Mouse (Mus musculus) cerebellum, adult 2 months (tissue): ENCODE data around the gene Ppp1r1c. TPM values are rescaled to one million over a fixed set of nuclear protein-coding genes. Genes with fewer than 3 reads are reported as not detected.

Experiments
- DNase-seq, 2 experiments: peaks; one replicate each; pipeline ENCODE4 v3.0.0; 2021
- H3K27ac ChIP-seq: fragments of 200-500 bp; 2 replicates; pipeline ENCODE4 v1.5.1; 2012; ENCODE audit warnings: low read length, control low read depth, inconsistent platforms; ENCODE audit not compliant: insufficient read depth
- H3K27me3 ChIP-seq: fragments of 200-500 bp; 2 replicates; pipeline ENCODE4 v1.6.1; 2012; ENCODE audit warnings: inconsistent platforms, mild to moderate bottlenecking, low read length, moderate library complexity; ENCODE audit not compliant: control insufficient read depth, insufficient read depth
- H3K4me1 ChIP-seq: fragments of 200-500 bp; 2 replicates; pipeline ENCODE4 v1.6.1; 2011; ENCODE audit warnings: low read length; ENCODE audit not compliant: control insufficient read depth, insufficient read depth
- H3K4me3 ChIP-seq: fragments of 200-500 bp; replicated peaks from 2 replicates; pipeline ENCODE3; 2011; ENCODE audit warnings: mild to moderate bottlenecking, low read depth, low read length, control low read depth; ENCODE audit not compliant: insufficient read depth
- CTCF ChIP-seq: fragments of 200-500 bp; IDR thresholded peaks from 2 replicates; pipeline ENCODE4 v1.5.1; 2011; ENCODE audit warnings: low read depth, mild to moderate bottlenecking, control low read depth, low read length, moderate library complexity, borderline replicate concordance; ENCODE audit not compliant: insufficient read depth
- POLR2A ChIP-seq: fragments of 200-500 bp; IDR thresholded peaks from 2 replicates; pipeline ENCODE4 v1.6.1; 2011; ENCODE audit warnings: low read length, control low read depth, borderline replicate concordance; ENCODE audit not compliant: insufficient read depth
- WGBS: fragments of 180-500 bp; shearing (Covaris S2); methylation state at CpG from one replicate; pipeline ENCODE4 v1.1.7; 2018; 5-methylcytosine and 5-hydroxymethylcytosine counted together
- polyA plus RNA-seq: library from polyadenylated mRNA; depleted of rRNA; stranded (reverse); fragments of >200 nt; gene quantifications from 2 replicates; pipeline ENCODE4 v1.2.3, GENCODE M21; 2012

Gene Ppp1r1c
- polyA plus RNA-seq, 1 experiment: 0.25 TPM

DNA sequence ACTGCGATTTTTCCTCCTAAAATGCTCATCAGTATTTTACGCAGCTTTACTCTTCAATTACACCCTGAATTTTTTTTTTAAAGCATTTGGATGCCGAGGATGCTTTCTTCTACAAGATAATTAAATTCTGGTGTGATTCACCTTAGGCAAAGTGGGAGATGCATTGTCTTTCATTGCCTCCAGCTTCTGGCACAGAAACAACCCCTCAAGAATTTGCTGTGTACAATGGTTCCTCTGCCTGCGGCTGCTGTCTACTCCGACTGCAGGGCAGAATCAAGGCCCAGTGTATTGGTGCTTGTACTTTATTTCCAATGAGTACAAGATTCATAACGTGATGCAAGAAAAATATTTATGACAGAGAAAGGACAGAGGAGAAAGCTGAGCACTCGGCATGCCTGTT is 73.2 kb downstream of the Ppp1r1c start:
- no peak for DNase-seq
- Histone ChIP-seq H3K4me1 (no peaks in the 10 kb centered on the region), H3K27ac (no peak overlapping the region), H3K27me3 (no peaks in the 10 kb centered on the region), H3K4me3 (no peak overlapping the region)
- WGBS: 73% methylated on average over 7 of the region's 7 CpGs
- TF ChIP-seq CTCF (no peak), POLR2A (no peak)

DNA sequence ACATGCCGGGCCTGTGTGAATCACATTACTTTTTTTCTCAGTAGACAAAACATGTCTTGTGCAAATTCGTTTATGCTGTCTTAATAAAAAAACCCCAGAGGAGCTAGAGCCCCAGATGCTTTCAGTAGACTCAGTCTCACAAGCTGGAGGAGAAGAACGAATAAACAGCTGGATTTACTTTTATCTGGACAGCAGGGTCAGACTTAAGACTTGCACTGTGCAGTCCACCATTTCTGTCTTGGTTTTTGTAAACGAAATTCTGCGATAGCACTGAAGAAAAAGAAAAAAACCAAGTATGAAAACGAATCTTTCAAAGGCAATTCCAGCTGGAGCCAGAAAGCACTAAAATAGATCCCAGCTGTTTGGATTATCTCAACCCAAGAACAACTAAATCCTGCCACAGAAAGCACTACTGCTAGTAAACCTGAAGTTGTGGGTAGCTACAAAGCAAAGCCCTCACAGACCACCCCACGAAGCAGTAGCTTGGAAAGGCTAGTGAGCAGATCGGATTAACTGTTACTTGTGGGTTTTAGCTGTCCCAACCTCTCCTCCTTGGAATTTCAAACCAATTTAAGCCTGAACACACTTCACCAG is 78.1 kb downstream of the Ppp1r1c start:
- H3K4me3 ChIP-seq: no peak overlapping the region
- WGBS: 78% methylated on average over 8 of the region's 8 CpGs
- H3K27ac ChIP-seq: no peak overlapping the region
- H3K27me3 ChIP-seq: no peaks in the 10 kb centered on the region
- DNase-seq: no peak
- TF ChIP-seq CTCF (no peak), POLR2A (no peak)
- H3K4me1 ChIP-seq: no peaks in the 10 kb centered on the region

GRCm38 (mm10) chr2:79786467-79786866 is 78.9 kb downstream of the Ppp1r1c start:
- Histone ChIP-seq H3K27ac (no peak overlapping the region), H3K4me1 (no peaks in the 10 kb centered on the region), H3K27me3 (no peaks in the 10 kb centered on the region), H3K4me3 (no peak overlapping the region)
- no peak for TF ChIP-seq POLR2A
- TF ChIP-seq CTCF: no peak
- WGBS: 90% methylated on average over 11 of the region's 11 CpGs
- no peak for DNase-seq

DNA sequence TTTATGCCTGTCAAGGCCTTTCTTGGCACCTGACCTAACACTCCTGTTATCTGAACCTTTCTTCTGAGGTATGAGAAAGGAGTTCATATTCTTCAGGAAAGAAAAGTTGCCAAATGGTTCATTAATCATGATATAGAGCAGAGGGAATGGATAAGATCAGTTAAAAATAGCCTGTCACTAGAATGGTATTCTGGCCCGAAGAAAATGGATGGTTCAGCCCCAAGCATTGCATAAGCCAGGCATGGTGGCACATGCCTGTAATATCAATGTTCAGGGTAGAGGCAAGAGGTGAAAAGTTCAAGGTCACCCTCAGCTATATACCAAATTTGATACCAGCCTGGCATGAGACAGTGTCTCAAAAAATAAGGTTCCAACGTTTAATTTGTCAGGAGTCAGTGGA is 85.6 kb downstream of the Ppp1r1c start:
- 89% methylated on average over 2 of the region's 2 CpGs for WGBS
- Histone ChIP-seq H3K27ac (no peak overlapping the region), H3K27me3 (no peaks in the 10 kb centered on the region), H3K4me1 (no peaks in the 10 kb centered on the region), H3K4me3 (no peak overlapping the region)
- DNase-seq: no peak
- no peak for TF ChIP-seq POLR2A
- TF ChIP-seq CTCF: no peak

DNA sequence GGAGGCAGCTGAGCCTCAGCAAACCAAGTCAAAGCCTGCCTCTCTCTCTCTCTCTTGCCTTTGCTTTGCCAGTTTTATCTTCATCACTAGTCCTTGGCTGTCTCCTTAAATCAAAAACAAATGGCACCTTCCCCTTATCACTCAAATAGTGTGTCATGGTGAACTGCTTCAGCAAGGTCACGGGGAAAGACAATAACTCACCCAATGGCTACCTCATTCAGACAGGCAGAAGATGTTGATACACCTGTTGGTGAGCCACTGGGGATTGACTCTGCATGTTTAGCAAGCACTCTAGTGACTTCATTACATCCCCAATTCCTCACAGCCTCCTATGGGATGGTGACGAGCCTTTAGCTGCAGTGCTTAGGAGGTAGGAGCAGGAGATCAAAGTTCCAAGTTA is 89.9 kb downstream of the Ppp1r1c start:
- no peak for DNase-seq
- H3K27ac ChIP-seq: no peak overlapping the region
- H3K27me3 ChIP-seq: no peaks in the 10 kb centered on the region
- 80% methylated on average over 2 of the region's 2 CpGs for WGBS
- no peak overlapping the region for H3K4me3 ChIP-seq
- no peak for TF ChIP-seq CTCF
- no peak for TF ChIP-seq POLR2A
- H3K4me1 ChIP-seq: no peaks in the 10 kb centered on the region

DNA sequence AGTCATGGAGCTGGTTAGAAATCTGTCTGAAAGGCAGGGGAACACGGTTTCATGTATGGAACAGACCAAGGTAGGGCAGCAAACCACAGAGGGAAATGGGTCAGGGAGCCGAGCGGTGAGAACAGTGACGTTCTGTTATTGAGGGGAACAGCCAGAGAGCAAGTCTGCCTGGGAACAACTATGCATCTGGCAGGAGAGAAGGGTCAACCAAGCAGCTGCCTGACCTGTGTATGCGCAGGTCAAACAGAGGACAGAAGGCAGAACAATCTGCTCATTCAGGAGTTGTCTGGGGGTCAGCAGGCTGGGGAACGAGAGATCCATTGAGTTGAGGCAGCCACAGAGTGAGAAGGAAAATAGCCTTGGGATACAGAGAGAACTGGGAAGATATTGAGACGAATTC is 91.0 kb downstream of the Ppp1r1c start:
- Histone ChIP-seq H3K27ac (no peak overlapping the region), H3K27me3 (no peaks in the 10 kb centered on the region), H3K4me1 (no peaks in the 10 kb centered on the region), H3K4me3 (no peak overlapping the region)
- DNase-seq: no peak
- WGBS: 38% methylated on average over 7 of the region's 7 CpGs
- no peak for TF ChIP-seq POLR2A
- no peak for TF ChIP-seq CTCF

- no peak for TF ChIP-seq CTCF
- no peak for TF ChIP-seq POLR2A
- Histone ChIP-seq H3K4me1 (no peaks in the 10 kb centered on the region), H3K27ac (no peak overlapping the region), H3K4me3 (no peak overlapping the region), H3K27me3 (no peaks in the 10 kb centered on the region)
- no peak for DNase-seq
- 75% methylated on average over 3 of the region's 3 CpGs for WGBS
Observed at GRCm38 (mm10) chr2:79815708-79816484, 108.3 kb downstream of the Ppp1r1c start.

DNA sequence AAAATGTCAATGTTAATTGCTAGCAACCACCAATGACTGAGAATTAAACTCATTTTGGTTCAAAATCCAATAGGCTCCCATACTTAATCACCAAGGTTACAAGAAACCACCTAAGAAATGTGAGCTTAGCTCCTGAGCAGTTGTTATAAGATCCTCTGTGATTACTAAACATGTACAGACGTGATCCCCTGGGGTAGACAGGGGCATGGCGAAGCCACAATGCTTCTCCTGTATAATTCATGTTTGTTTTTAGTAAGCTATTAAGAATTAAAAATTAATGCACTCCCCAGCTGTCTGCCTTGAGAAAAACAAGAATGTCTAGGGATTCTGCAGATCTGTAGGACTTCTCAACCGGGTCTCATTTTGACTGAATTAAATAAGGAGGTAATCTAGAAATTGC is 112.0 kb downstream of the Ppp1r1c start:
- TF ChIP-seq CTCF: no peak
- TF ChIP-seq POLR2A: no peak
- Histone ChIP-seq H3K27ac (no peak overlapping the region), H3K4me1 (no peaks in the 10 kb centered on the region), H3K4me3 (no peak overlapping the region), H3K27me3 (no peaks in the 10 kb centered on the region)
- 86% methylated on average over 3 of the region's 3 CpGs for WGBS
- DNase-seq: no peak
